Mouse (Mus musculus) intestine, embryonic 14.5 days (tissue): ENCODE measurements around the gene 1700056E22Rik. TPM values are rescaled to one million over a fixed set of nuclear protein-coding genes. Genes with fewer than 3 reads are reported as not detected.

ENCODE experiments used
- ATAC-seq: fragments of 200-750 bp; cut with Nextera tagmentation; replicated peaks from 2 replicates; pipeline ENCODE4 v1.8.0; 2017; ENCODE audit warnings: low read depth, moderate number of reproducible peaks, moderate TSS enrichment, moderate library complexity; ENCODE audit not compliant: low FRiP score, low TSS enrichment
- DNase-seq: peaks from one replicate; pipeline ENCODE4 v3.0.0-alpha.2; 2018; ENCODE audit warnings: low spot score
- H3K27ac ChIP-seq: fragments of 300-500 bp; sonication (generic); 2 replicates; pipeline ENCODE4 v1.5.1; 2014; ENCODE audit warnings: low read depth, mild to moderate bottlenecking, control low read depth
- H3K27me3 ChIP-seq: fragments of 300-500 bp; sonication (generic); replicated peaks from 2 replicates; pipeline ENCODE4 v1.6.1; 2014; ENCODE audit warnings: low read length, control low read depth; ENCODE audit not compliant: control insufficient read depth, insufficient read depth
- H3K36me3 ChIP-seq: fragments of 300-500 bp; sonication (generic); 2 replicates; pipeline ENCODE4 v1.6.1; 2014; ENCODE audit warnings: low read length, control low read depth; ENCODE audit not compliant: control insufficient read depth, insufficient read depth
- H3K4me1 ChIP-seq: fragments of 300-500 bp; sonication (generic); replicated peaks from 2 replicates; pipeline ENCODE4 v1.6.1; 2014; ENCODE audit warnings: low read length, control low read depth, mixed read lengths; ENCODE audit not compliant: control insufficient read depth, insufficient read depth
- H3K4me2 ChIP-seq: fragments of 300-500 bp; sonication (generic); 2 replicates; pipeline ENCODE4 v1.6.1; 2014; ENCODE audit warnings: low read length
- H3K4me3 ChIP-seq: fragments of 300-500 bp; sonication (generic); 2 replicates; pipeline ENCODE4 v1.5.1; 2014; ENCODE audit warnings: low read depth, low read length, control low read depth, mixed read lengths
- H3K9ac ChIP-seq: fragments of 300-500 bp; sonication (generic); 2 replicates; pipeline ENCODE4 v1.6.1; 2014; ENCODE audit warnings: mild to moderate bottlenecking, low read length
- H3K9me3 ChIP-seq: fragments of 300-500 bp; sonication (generic); 2 replicates; pipeline ENCODE4 v1.6.1; 2016; ENCODE audit warnings: low read length, control low read depth; ENCODE audit not compliant: control insufficient read depth
- WGBS: fragments of 180-500 bp; shearing (Covaris S2); extraction: QIAGEN DNeasy Blood & Tissue Kit; methylation state at CpG from one replicate; pipeline ENCODE4 v1.1.7; 2014; 5-methylcytosine and 5-hydroxymethylcytosine counted together
- polyA plus RNA-seq: library from polyadenylated mRNA; unstranded; fragments of >200 nt; fragmentation: Nextera tagmentation; extraction: Ambion mirVana; gene quantifications from 2 replicates; pipeline ENCODE4 v1.2.1, GENCODE M21; 2014

Gene 1700056E22Rik
- polyA plus RNA-seq, 1 experiment from 2014 or later, result 0.93 TPM

DNA sequence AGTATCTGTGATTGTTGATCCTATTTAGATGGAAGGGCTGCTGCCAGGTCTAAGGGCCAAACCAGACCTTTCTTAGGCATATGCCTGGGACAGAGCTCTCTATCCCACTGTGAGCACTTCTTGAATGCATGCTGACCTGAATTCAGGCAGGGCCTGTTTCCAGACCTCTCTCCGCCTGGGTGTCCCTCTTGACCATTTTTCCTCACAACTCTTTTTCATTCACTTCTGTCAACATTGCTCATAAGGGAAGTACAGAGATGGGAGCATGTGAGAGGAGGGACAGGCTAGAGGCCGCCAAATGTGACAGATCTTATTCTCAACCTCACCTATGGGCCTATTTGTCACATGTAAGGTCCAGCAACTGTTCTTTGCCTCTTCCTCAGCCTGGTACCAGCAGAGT, 20.1 kb upstream of the 1700056E22Rik start:
- no peak overlapping the region for H3K9ac ChIP-seq
- H3K27me3 ChIP-seq, result no peaks in the 10 kb centered on the region
- peaks cover 30% of the 10 kb centered on the region for H3K4me1 ChIP-seq
- H3K36me3 ChIP-seq, result no peaks in the 10 kb centered on the region
- ATAC-seq (no peak), DNase-seq (no peak)
- H3K4me3 ChIP-seq, result no peak overlapping the region
- WGBS, result 94% methylated on average over 2 of the region's 2 CpGs
- H3K4me2 ChIP-seq, result no peak overlapping the region
- no peaks in the 10 kb centered on the region for H3K9me3 ChIP-seq
- H3K27ac ChIP-seq, result no peak overlapping the region

DNA sequence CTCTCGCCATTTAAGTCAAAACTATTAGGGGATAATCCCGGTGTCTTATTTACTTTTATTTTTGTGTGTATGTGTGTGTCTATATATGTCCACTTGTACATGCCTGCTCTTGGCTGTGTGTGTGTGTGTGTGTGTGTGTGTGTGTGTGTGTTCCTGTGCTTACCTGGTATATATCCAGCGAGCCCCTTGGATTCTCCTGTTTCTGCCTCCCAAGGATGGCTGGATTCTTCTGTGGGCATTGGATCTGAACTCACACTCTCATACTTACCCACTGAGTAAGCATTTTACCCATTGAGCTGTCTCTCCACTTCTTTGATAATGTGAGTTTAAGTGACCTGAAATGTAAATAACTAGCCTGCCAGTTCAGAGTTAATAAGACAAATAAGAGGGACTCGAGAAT, 19.6 kb upstream of the 1700056E22Rik start:
- no peaks in the 10 kb centered on the region for H3K27me3 ChIP-seq
- H3K4me3 ChIP-seq, result no peak overlapping the region
- ATAC-seq (no peak), DNase-seq (no peak)
- no peaks in the 10 kb centered on the region for H3K9me3 ChIP-seq
- no peak overlapping the region for H3K9ac ChIP-seq
- peaks cover 26% of the 10 kb centered on the region for H3K4me1 ChIP-seq
- H3K4me2 ChIP-seq, result no peak overlapping the region
- no peaks in the 10 kb centered on the region for H3K36me3 ChIP-seq
- 77% methylated on average over 4 of the region's 4 CpGs for WGBS
- no peak overlapping the region for H3K27ac ChIP-seq

DNA sequence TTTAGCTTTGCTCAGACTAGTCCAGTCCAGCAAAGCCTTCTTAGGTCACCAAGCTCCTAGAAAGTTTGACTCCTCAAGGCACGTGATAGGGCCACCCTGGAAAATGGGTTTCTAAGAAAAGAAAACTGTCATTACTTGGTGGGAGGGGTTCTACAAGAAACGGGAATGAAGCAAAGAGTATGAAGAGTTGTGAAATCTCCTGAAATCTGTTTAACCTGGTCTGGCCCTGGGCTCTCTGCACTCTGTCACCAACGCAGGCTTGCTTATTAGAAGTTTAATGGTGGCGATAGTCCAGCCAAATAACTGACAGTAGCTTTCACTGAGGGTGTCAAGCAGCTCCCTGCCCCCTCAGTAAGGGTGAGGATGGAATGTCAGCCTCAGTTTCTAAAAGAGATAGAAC, 19.0 kb upstream of the 1700056E22Rik start:
- no peaks in the 10 kb centered on the region for H3K36me3 ChIP-seq
- ATAC-seq, result no peak
- H3K9me3 ChIP-seq, result no peaks in the 10 kb centered on the region
- no peak overlapping the region for H3K9ac ChIP-seq
- 64% methylated on average over 4 of the region's 4 CpGs for WGBS
- no peaks in the 10 kb centered on the region for H3K27me3 ChIP-seq
- no peak overlapping the region for H3K4me3 ChIP-seq
- H3K27ac ChIP-seq, result no peak overlapping the region
- no peak overlapping the region for H3K4me2 ChIP-seq
- peaks cover 24% of the 10 kb centered on the region for H3K4me1 ChIP-seq
- DNase-seq, result no peak

DNA sequence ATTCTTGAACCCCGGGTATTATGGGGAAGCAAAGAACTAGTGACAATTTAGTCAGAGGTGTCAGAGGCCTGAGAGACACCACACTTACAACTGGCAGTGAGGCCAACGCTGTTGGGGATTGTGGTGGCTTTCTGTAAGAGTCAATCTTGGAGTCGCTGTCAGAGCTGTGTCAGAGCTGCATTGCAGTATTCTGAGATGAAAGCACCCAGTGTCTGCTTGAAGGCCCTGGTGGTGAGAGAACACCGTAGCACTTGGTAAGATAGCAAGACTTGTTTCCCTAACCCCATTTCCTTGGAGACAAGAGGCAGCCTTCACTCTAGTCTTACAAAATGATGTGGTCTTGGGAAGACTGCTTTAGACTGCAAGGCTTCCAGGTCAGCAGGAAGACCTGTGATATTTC, 18.2 kb upstream of the 1700056E22Rik start:
- no peak for DNase-seq
- Histone ChIP-seq H3K27me3 (no peaks in the 10 kb centered on the region), H3K9ac (no peak overlapping the region), H3K27ac (peak overlapping the region; percentile 51; the same call in 1 of the 2 replicates), H3K4me1 (peaks cover 20% of the 10 kb centered on the region), H3K4me2 (no peak overlapping the region), H3K4me3 (no peak overlapping the region), H3K36me3 (no peaks in the 10 kb centered on the region), H3K9me3 (no peaks in the 10 kb centered on the region)
- no peak for ATAC-seq
- WGBS, result 54% methylated on average over 4 of the region's 4 CpGs

DNA sequence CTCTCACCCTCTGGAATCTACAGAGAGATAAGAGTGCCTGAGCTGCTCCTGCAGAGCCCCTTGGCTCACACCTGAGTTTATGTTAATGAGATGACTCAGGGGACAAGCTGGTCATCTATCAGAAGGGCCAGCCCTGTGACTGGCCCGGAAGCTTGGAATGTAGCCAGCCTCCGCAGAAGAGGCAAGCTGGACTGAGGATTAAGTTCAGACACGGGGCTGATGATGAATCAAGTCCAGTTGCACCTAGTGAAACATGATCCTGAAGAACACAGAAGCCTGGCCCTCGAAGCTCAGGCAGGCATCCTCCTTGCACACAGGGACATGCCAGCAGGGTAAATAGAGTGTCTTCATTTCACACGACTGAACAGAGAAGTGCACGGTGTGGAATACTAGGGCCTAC, 17.7 kb upstream of the 1700056E22Rik start:
- Histone ChIP-seq H3K9me3 (no peaks in the 10 kb centered on the region), H3K9ac (no peak overlapping the region), H3K27me3 (no peaks in the 10 kb centered on the region), H3K4me3 (no peak overlapping the region), H3K27ac (peak overlapping the region; percentile 51; the same call in 1 of the 2 replicates), H3K4me1 (peaks cover 20% of the 10 kb centered on the region), H3K36me3 (no peaks in the 10 kb centered on the region), H3K4me2 (no peak overlapping the region)
- DNase-seq, result no peak
- 12% methylated on average over 6 of the region's 6 CpGs for WGBS
- peak; percentile 65 for ATAC-seq

DNA sequence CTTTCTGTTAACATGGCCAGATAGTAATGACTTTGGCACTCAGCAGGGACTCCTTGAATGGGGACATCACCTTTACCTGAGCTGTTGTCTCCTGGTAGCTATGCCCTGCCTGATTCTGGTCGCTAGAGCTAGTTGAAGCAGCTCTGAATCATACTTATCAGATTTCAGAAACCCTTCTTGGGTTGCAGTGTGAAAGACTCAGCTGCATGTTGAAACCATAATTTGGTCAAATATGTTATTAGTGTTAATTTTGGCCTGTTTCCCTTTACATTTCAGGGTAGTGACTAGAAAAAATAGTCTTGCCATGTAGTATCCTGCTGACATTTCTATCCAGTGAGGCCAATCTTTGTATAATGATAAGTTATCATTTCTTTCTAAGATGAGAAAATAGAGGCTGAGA, 17.2 kb upstream of the 1700056E22Rik start:
- no peak overlapping the region for H3K27ac ChIP-seq
- H3K36me3 ChIP-seq, result no peaks in the 10 kb centered on the region
- WGBS, result 52% methylated on average over 1 of the region's 1 CpGs
- no peak overlapping the region for H3K4me2 ChIP-seq
- DNase-seq (no peak), ATAC-seq (no peak)
- H3K9ac ChIP-seq, result no peak overlapping the region
- peaks cover 20% of the 10 kb centered on the region for H3K4me1 ChIP-seq
- H3K9me3 ChIP-seq, result no peaks in the 10 kb centered on the region
- H3K27me3 ChIP-seq, result no peaks in the 10 kb centered on the region
- no peak overlapping the region for H3K4me3 ChIP-seq

DNA sequence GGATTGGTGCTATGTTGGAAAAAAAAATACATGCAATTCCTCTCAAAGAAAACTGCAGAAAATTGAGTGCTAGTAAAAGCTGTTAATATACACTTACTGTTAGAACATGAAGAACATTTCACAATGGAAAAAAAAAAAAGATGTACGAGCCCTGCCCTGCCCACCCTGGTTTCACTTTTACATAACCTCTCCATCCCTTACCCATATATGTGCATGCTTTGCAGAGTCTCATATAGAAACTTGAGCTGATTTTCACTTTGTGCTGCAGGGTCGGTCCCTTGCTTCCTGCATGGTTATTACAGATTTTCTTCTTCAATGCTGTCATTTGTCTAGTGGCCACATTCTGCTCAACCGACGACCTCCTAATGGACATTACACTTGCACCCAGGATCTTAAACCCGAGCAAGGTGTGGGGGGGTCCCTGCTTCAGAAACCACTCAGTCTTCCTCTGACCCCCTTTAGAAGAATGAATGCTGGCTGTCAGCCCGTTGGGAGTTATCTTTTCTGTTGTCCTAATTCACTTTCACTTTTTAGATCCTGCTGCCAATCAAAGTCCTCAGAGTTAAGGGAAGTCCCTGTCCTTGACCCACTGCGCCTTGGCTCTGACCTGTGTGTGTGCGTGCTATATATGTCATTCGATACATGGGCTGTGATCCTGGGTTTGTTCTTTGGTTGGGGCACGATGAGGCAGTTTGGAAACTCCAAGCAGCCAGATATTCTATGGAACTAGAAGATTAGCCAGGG, 14.7 kb upstream of the 1700056E22Rik start:
- peak overlapping the region; percentile 33; the same call in 1 of the 2 replicates for H3K27ac ChIP-seq
- H3K27me3 ChIP-seq, result no peaks in the 10 kb centered on the region
- no peaks in the 10 kb centered on the region for H3K9me3 ChIP-seq
- H3K4me2 ChIP-seq, result no peak overlapping the region
- no peaks in the 10 kb centered on the region for H3K36me3 ChIP-seq
- H3K4me3 ChIP-seq, result no peak overlapping the region
- WGBS, result 60% methylated on average over 10 of the region's 10 CpGs
- DNase-seq, result no peak
- ATAC-seq, result no peak
- H3K4me1 ChIP-seq, result peaks cover 20% of the 10 kb centered on the region
- no peak overlapping the region for H3K9ac ChIP-seq

DNA sequence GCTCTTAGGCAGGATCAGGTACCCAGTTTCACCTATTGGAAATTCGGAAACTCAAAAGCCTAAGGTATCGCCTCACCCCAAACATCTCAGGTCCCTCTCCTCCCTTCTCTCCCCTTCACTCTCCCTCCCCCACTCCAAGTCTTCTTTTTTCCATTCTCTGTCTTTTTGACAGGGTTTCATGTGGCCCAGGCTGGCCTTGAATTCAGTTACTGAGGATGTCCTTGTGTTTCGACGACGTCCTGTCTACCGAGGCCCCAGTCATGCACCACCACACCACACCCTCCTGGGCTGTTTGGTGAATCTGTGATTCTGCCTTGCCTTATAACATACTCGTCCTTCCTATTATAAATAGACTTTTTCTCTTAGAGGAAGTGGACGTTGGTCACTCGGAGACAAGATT, 13.7 kb upstream of the 1700056E22Rik start:
- ATAC-seq, result no peak
- peaks cover 15% of the 10 kb centered on the region for H3K4me1 ChIP-seq
- H3K4me3 ChIP-seq, result no peak overlapping the region
- no peak overlapping the region for H3K9ac ChIP-seq
- H3K27me3 ChIP-seq, result no peaks in the 10 kb centered on the region
- no peak overlapping the region for H3K4me2 ChIP-seq
- H3K36me3 ChIP-seq, result no peaks in the 10 kb centered on the region
- 82% methylated on average over 9 of the region's 9 CpGs for WGBS
- H3K27ac ChIP-seq, result no peak overlapping the region
- no peak for DNase-seq
- H3K9me3 ChIP-seq, result no peaks in the 10 kb centered on the region

DNA sequence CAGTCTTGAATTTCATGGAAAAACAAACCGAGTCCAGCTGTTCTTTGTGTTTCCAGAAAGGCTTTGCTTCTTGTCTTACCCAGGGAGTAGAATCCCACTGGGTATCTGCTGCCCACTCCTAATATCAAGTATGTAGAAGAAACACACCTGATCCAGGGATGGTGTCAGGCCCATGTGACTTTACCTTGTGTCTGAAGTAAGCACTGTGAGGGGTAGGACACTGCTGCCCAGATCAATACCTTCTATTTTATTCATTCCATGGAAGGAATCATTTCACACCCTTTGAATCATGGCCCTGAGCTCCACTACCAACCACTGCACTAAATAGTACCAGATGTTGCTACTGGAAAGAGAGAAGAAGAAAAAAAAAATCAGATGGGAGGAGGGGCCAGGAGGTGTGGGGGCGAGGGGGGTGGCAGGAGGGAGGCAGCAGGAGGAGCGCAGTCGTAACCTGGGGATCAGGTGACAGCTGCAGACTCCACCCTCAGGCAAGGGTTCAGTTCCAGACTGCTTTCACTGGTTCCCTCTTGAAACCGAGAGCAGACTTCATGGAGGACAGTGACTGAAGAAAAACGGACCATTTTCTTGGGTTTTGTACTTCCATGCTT, 12.1 kb upstream of the 1700056E22Rik start:
- Histone ChIP-seq H3K27ac (no peak overlapping the region), H3K36me3 (no peaks in the 10 kb centered on the region), H3K4me1 (0 out of 2 replicates have a peak, but pooled peaks cover 6% of the 10 kb centered on the region), H3K9ac (no peak overlapping the region), H3K9me3 (no peaks in the 10 kb centered on the region), H3K27me3 (no peaks in the 10 kb centered on the region), H3K4me3 (no peak overlapping the region), H3K4me2 (no peak overlapping the region)
- DNase-seq (no peak), ATAC-seq (no peak)
- WGBS, result 63% methylated on average over 6 of the region's 6 CpGs
